Mouse (Mus musculus): ENCODE data around the gene Scaf1.

The Scaf1 gene

DNA sequence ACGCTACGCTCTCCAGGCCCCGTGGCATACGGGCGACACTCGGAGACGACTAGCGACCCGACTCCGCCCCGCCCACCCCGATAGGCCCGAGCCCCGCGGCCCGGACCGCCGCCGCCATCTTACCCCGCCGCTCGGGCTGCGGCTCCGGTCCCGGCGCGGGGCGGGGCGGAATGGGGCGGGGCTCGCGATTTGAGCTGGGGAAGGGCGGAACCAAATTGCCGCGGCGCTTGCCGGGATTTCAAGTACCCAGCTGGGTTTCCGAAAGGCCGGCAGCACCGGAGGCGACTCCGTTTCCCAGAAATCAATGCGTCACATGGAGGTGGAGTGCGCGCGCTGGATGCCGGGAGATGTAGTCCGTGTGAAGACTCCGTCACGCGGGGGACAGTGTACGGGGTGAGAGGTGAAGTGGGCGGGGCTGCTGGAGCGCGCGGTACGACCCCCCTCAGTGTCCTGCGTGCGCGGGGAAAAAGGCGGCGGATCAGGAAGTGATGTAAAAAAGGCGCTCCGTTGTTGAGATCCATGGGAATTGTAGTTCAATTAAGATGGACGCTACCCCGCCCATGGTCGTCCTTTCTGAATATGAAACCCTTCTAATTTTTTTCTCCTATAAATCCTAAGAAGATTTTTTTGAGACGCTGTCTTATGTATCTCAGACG lies at the start of gene Scaf1:
Gene Scaf1 (minus strand): TSS at position 407 of the 656 bp plus-strand sequence.
- peak; percentile 99 to 100 for DNase-seq

DNA sequence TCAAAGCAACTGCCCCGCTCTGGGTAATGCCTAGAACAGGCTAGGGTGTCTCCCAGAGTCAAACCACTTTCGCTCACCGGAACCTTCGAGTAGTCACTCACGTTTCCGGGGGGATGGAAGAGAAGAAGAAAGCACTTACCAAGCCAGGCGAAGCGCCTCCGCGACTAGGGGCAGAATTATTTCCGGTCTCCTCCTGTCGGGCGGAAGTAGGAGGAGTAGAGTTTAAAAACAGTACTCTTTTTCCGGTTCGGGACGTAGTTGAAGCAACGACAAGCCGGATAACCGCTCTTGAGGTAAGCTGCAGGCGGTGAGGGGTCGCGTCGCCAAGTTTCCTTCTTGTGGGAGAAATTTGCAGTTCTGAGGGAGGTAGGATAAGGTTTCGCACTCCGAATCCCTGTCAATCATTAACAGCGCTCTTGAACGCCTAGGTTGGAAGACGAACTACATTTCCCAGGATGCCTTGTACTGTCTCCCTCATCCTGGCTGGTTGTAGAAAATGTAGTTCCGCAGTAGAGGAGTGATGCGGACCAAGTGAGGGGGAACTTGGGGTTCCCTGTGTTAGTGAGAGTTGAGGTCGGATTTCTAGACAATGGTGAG lies 46.2 kb upstream of the Scaf1 start, which contains the start of the genes Nosip and Prrg2:
Gene Nosip (plus strand): TSS at position 191 of the 597 bp plus-strand sequence.
Gene Prrg2 (minus strand): TSS at position 439 of the 597 bp plus-strand sequence.
- DNase-seq = peak; percentile 93

- DNase-seq = peak in 1 of 2 experiments; percentile 29
Measured at GRCm38 (mm10) chr7:45061532-45062075, 45.4 kb upstream of the Scaf1 start.

- no peak for DNase-seq
Measured at GRCm38 (mm10) chr7:45060632-45061122, 44.5 kb upstream of the Scaf1 start.

- DNase-seq = no peak
Measured at GRCm38 (mm10) chr7:45058607-45059571, 42.7 kb upstream of the Scaf1 start.

- no peak for DNase-seq
Measured at GRCm38 (mm10) chr7:45056972-45057348, 40.8 kb upstream of the Scaf1 start.

GRCm38 (mm10) chr7:45056329-45056971 lies 40.3 kb upstream of the Scaf1 start:
- no peak for DNase-seq

GRCm38 (mm10) chr7:45053931-45054510 lies 37.9 kb upstream of the Scaf1 start:
- DNase-seq = peak; percentile 87 to 98

DNA sequence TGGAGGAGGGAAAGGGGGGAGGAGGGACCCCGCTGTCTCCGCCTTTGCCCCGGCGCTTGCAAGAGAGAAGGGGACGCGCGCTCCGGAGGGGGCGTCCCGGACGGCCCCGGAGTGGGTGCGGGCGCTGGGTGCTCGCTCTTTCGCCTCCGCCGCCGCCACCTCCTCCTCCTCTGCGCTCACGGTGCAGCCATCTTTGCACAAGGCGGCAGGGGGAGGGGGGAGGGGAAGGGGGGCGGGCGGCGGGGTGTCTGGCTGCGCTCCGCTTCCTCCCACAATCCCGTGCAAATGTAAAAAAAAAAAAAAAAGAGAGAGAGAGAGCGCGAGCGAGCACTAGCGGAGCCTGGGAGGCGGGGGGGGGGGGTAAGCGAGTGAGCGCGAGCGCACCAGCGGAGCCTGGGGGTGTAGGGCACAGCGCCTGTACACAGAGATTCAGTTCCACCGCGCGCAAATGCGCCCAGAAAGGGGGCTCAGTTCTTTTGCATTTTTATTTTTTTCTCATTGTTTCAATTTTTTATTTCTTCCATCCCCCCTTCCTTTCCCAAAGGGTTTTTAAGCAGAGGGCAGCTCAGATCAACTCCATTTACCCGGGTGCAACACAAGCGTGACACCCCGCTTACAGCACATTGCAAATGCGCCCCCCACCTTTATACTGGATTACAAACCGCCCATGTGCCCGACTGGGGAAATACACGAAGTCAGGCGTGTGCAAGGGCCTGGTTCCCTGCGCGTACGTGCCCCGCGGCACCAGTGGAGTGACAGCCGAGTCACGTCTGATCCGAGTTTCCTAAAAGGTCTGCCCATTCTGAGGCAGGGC lies 37.2 kb upstream of the Scaf1 start:
- peak; percentile 64 to 78 for DNase-seq

DNA sequence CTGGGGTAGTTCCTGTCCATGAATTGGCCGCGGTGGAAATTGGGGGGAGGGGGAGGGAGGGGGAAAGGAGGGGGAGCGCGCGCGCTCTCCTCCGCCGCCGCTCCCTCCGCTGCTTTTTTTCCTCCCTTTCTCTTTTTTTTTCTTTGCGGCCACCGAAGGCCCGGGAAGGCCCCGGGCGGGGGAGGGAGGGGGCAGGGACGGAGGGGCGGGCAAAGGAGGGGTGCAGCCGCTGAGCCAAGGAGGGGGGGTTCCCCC lies 36.6 kb upstream of the Scaf1 start, which contains the start of gene Prr12:
Gene Prr12 (minus strand): TSS at position 20 of the 255 bp plus-strand sequence.
- DNase-seq = no peak

- DNase-seq = peak; percentile 43 to 62
Measured at GRCm38 (mm10) chr7:45052181-45052861, 36.2 kb upstream of the Scaf1 start.

DNA sequence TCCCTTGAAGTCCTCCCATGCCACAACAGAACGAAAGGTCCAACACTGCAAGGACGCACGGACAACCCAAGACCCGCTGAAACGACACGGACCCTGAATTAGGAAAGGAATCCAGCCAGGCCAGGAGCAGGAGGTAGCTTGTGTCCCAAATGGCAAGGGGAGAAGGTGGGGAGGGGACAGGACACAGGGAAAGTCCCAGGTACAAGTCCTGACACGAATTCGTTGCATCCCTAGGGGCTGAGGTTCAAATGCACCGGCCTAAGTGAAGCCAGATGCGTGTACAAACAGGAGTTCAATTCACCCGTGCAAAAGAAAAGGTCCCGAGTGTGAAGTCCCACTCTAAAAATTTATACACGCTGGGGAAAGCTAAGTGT lies 35.4 kb upstream of the Scaf1 start:
- peak in 1 of 2 experiments; percentile 20 for DNase-seq

- peak; percentile 73 to 84 for DNase-seq
Measured at GRCm38 (mm10) chr7:45050945-45051600, 34.9 kb upstream of the Scaf1 start.

- DNase-seq = no peak
Measured at GRCm38 (mm10) chr7:45048923-45049657, 32.9 kb upstream of the Scaf1 start.

GRCm38 (mm10) chr7:45048001-45048890 lies 32.1 kb upstream of the Scaf1 start:
- peak in 1 of 2 experiments; percentile 40 for DNase-seq

DNA sequence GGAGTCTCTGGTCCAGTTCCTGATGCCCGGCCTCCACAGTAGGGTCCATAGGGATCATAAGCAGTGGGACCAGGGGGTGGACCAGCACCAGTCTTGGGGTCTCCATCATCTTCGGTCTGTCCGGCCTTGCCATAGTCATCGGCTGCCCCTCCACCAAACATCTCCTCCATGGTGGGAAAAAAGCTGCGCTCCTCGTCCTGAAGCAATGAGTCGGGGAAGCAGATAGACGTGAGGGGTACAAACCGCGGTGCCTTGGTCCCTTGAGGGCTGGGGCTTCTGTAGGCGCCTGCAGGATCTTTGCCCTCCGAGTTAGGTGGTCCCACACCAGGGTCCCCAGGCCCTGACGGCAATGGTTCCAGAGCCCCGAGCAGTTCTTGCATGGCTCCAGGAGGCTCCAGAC lies 31.3 kb upstream of the Scaf1 start:
- no peak for DNase-seq

- no peak for DNase-seq
Measured at GRCm38 (mm10) chr7:45046853-45047350, 30.7 kb upstream of the Scaf1 start.

GRCm38 (mm10) chr7:45045741-45046140 lies 29.6 kb upstream of the Scaf1 start:
- DNase-seq = no peak

All from cerebellum, adult 18-20 months (tissue).